Mouse (Mus musculus) forebrain, embryonic 10.5 days (tissue): ENCODE data around the gene Wdr61. TPM values are rescaled to one million over a fixed set of nuclear protein-coding genes. Genes with fewer than 3 reads are reported as not detected.
A peak's percentile ranks its signal among the peaks of the same experiment; 100 is the strongest.
"Not testable (repeated sequence)": the region's sequence is repeated elsewhere in the genome, so short reads cannot be mapped to it uniquely, and the experiment has no call there.

Experiments
- DNase-seq: peaks from one replicate; pipeline ENCODE4 v3.0.0-alpha.2; 2017; ENCODE audit warnings: low spot score; ENCODE audit errors: extremely low spot score
- H3K27ac ChIP-seq: fragments of 300-500 bp; sonication (generic); 2 replicates; pipeline ENCODE4 v1.5.1; 2016; ENCODE audit warnings: mild to moderate bottlenecking
- H3K27me3 ChIP-seq: fragments of 300-500 bp; sonication (generic); 2 replicates; pipeline ENCODE4 v1.6.1; 2016; ENCODE audit warnings: mild to moderate bottlenecking; ENCODE audit not compliant: poor library complexity, severe bottlenecking
- H3K36me3 ChIP-seq: fragments of 300-500 bp; sonication (generic); replicated peaks from 2 replicates; pipeline ENCODE4 v1.6.1; 2016; ENCODE audit warnings: mild to moderate bottlenecking, moderate library complexity
- H3K4me1 ChIP-seq: fragments of 300-500 bp; sonication (generic); 2 replicates; pipeline ENCODE4 v1.6.1; 2016
- H3K4me3 ChIP-seq: fragments of 300-500 bp; sonication (generic); 2 replicates; pipeline ENCODE4 v1.5.1; 2016; ENCODE audit warnings: mild to moderate bottlenecking, moderate library complexity
- H3K9me3 ChIP-seq: fragments of 300-500 bp; sonication (generic); 2 replicates; pipeline ENCODE4 v1.6.1; 2016; ENCODE audit warnings: mild to moderate bottlenecking, moderate library complexity
- WGBS: fragments of 180-500 bp; shearing (Covaris S2); methylation state at CpG from one replicate; pipeline ENCODE4 v1.1.7; 2016; 5-methylcytosine and 5-hydroxymethylcytosine counted together
- polyA plus RNA-seq: library from polyadenylated mRNA; unstranded; fragments of >200 nt; fragmentation: Nextera tagmentation; extraction: Ambion mirVana; gene quantifications from 2 replicates; pipeline ENCODE4 v1.2.1, GENCODE M21; 2016

The Wdr61 gene
- polyA plus RNA-seq, 1 experiment from 2014 or later = 183 TPM

GRCm38 (mm10) chr9:54691241-54691805 is 43.0 kb downstream of the Wdr61 start:
- not testable (repeated sequence) for H3K36me3 ChIP-seq, H3K9me3 ChIP-seq, DNase-seq
- H3K4me1 ChIP-seq = peaks cover 13% of the 10 kb centered on the region
- peaks cover 43% of the 10 kb centered on the region for H3K27me3 ChIP-seq
- H3K4me3 ChIP-seq = peak overlapping the region; percentile 48
- H3K27ac ChIP-seq = peak overlapping the region; percentile 51; the same call in 1 of the 2 replicates
- 6% methylated on average over 31 of the region's 31 CpGs for WGBS

- Histone ChIP-seq H3K4me1 (peaks cover 15% of the 10 kb centered on the region), H3K27me3 (peaks cover 38% of the 10 kb centered on the region)
- DNase-seq, H3K9me3 ChIP-seq, H3K4me3 ChIP-seq, H3K36me3 ChIP-seq, H3K27ac ChIP-seq: not testable (repeated sequence)
- 51% methylated on average over 2 of the region's 2 CpGs for WGBS
These were observed 43.6 kb downstream of the Wdr61 start for GRCm38 (mm10) chr9:54690697-54691096.

- WGBS = 88% methylated on average over 8 of the region's 8 CpGs
These were observed 44.9 kb downstream of the Wdr61 start for GRCm38 (mm10) chr9:54689446-54689845.

GRCm38 (mm10) chr9:54687246-54688236 is 46.8 kb downstream of the Wdr61 start:
- Histone ChIP-seq H3K9me3 (no peaks in the 10 kb centered on the region), H3K27ac (no peak overlapping the region), H3K4me1 (peaks cover 15% of the 10 kb centered on the region), H3K4me3 (no peak overlapping the region), H3K36me3 (no peaks in the 10 kb centered on the region), H3K27me3 (peaks cover 27% of the 10 kb centered on the region)
- 77% methylated on average over 14 of the region's 14 CpGs for WGBS
- DNase-seq = no peak

More at GRCm38 (mm10) chr9:54689446-54689845, 44.9 kb downstream of the Wdr61 start:
- H3K9me3 ChIP-seq = no peaks in the 10 kb centered on the region
- DNase-seq = no peak
- no peak overlapping the region for H3K4me3 ChIP-seq
- H3K27ac ChIP-seq = no peak overlapping the region
- peaks cover 15% of the 10 kb centered on the region for H3K4me1 ChIP-seq
- H3K27me3 ChIP-seq = peaks cover 36% of the 10 kb centered on the region
- no peaks in the 10 kb centered on the region for H3K36me3 ChIP-seq

GRCm38 (mm10) chr9:54683814-54684605 is 50.3 kb downstream of the Wdr61 start:
- H3K4me3 ChIP-seq = no peak overlapping the region
- H3K4me1 ChIP-seq = peaks cover 9% of the 10 kb centered on the region; the same call in 1 of the 2 replicates
- H3K27ac ChIP-seq = no peak overlapping the region
- H3K27me3 ChIP-seq = peaks cover 14% of the 10 kb centered on the region; the same call in 1 of the 2 replicates
- H3K9me3 ChIP-seq = no peaks in the 10 kb centered on the region
- no peak for DNase-seq
- WGBS = 82% methylated on average over 7 of the region's 7 CpGs
- H3K36me3 ChIP-seq = no peaks in the 10 kb centered on the region

- Histone ChIP-seq H3K27me3 (peaks cover 16% of the 10 kb centered on the region; the same call in 1 of the 2 replicates), H3K27ac (no peak overlapping the region), H3K36me3 (no peaks in the 10 kb centered on the region), H3K9me3 (no peaks in the 10 kb centered on the region), H3K4me1 (peaks cover 8% of the 10 kb centered on the region; the same call in 1 of the 2 replicates), H3K4me3 (no peak overlapping the region)
- no peak for DNase-seq
- WGBS = 82% methylated on average over 4 of the region's 4 CpGs
These were observed 51.5 kb downstream of the Wdr61 start for GRCm38 (mm10) chr9:54682846-54683245.

GRCm38 (mm10) chr9:54676531-54676986 is 57.8 kb downstream of the Wdr61 start:
- no peaks in the 10 kb centered on the region for H3K36me3 ChIP-seq
- peak overlapping the region; percentile 52 for H3K4me3 ChIP-seq
- peaks cover 9% of the 10 kb centered on the region; the same call in 1 of the 2 replicates for H3K4me1 ChIP-seq
- 2% methylated on average over 14 of the region's 14 CpGs for WGBS
- DNase-seq = peak; percentile 85
- H3K27me3 ChIP-seq = peaks cover 15% of the 10 kb centered on the region; the same call in 1 of the 2 replicates
- no peaks in the 10 kb centered on the region for H3K9me3 ChIP-seq
- peak overlapping the region; percentile 82 for H3K27ac ChIP-seq

- peaks cover 9% of the 10 kb centered on the region; the same call in 1 of the 2 replicates for H3K27me3 ChIP-seq
- WGBS = 90% methylated on average over 13 of the region's 13 CpGs
- no peak overlapping the region for H3K4me3 ChIP-seq
- no peak for DNase-seq
- H3K27ac ChIP-seq = no peak overlapping the region
- H3K36me3 ChIP-seq = no peaks in the 10 kb centered on the region
- H3K9me3 ChIP-seq = no peaks in the 10 kb centered on the region
- peaks cover 9% of the 10 kb centered on the region; the same call in 1 of the 2 replicates for H3K4me1 ChIP-seq
These were observed 60.4 kb downstream of the Wdr61 start for GRCm38 (mm10) chr9:54673887-54674286.

GRCm38 (mm10) chr9:54671962-54672361 is 62.4 kb downstream of the Wdr61 start:
- H3K36me3 ChIP-seq = no peaks in the 10 kb centered on the region
- H3K4me3 ChIP-seq = no peak overlapping the region
- no peak for DNase-seq
- H3K9me3 ChIP-seq = no peaks in the 10 kb centered on the region
- WGBS = 79% methylated on average over 3 of the region's 3 CpGs
- peaks cover 9% of the 10 kb centered on the region; the same call in 1 of the 2 replicates for H3K4me1 ChIP-seq
- no peaks in the 10 kb centered on the region for H3K27me3 ChIP-seq
- no peak overlapping the region for H3K27ac ChIP-seq

- Histone ChIP-seq H3K27ac (no peak overlapping the region), H3K4me3 (no peak overlapping the region), H3K27me3 (no peaks in the 10 kb centered on the region), H3K36me3 (no peaks in the 10 kb centered on the region), H3K9me3 (no peaks in the 10 kb centered on the region; the same call in 1 of the 2 replicates), H3K4me1 (no peaks in the 10 kb centered on the region)
- no peak for DNase-seq
- 71% methylated on average over 4 of the region's 4 CpGs for WGBS
These were observed 65.9 kb downstream of the Wdr61 start for GRCm38 (mm10) chr9:54668455-54668854.

- H3K9me3 ChIP-seq = no peaks in the 10 kb centered on the region; the same call in 1 of the 2 replicates
- no peak overlapping the region for H3K4me3 ChIP-seq
- no peaks in the 10 kb centered on the region for H3K36me3 ChIP-seq
- no peak overlapping the region for H3K27ac ChIP-seq
- WGBS = 92% methylated on average over 3 of the region's 3 CpGs
- H3K4me1 ChIP-seq = peaks cover 14% of the 10 kb centered on the region
- DNase-seq = no peak
- no peaks in the 10 kb centered on the region for H3K27me3 ChIP-seq
These were observed 68.2 kb downstream of the Wdr61 start for GRCm38 (mm10) chr9:54666116-54666515.
